Mouse (Mus musculus): ENCODE data around the gene Kank1. TPM values are rescaled to one million over a fixed set of nuclear protein-coding genes. Genes with fewer than 3 reads are reported as not detected.
A peak's percentile ranks its signal among the peaks of the same experiment; 100 is the strongest.

Kank1 gene
- total and polyA plus RNA-seq, 2 experiments = 31.7 to 33.6 TPM

DNA sequence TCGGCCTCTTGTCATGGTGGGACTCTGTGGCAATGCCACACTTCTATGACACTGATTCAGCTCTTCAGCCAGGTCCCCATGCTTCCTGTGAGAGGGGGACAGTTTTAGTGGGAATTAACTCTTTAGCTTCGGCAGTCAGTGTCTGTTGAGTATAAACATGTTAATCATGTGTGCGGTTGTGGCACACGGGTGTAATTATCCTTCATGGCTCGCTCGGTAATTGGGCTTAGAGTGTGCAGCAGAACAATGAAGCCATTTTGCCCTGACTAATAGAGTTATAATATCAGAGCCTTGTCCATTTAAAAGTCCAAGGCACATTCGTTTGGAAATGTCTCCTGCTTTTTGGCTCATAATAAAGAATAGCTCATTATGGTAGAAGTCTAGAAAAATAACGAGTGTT, 164.7 kb downstream of the Kank1 start:
- DNase-seq (ENCODE audit: extremely low read depth, low read depth, low spot score) = no peak
- H3K4me1 ChIP-seq (ENCODE audit: control insufficient read depth, insufficient read depth, low read length) = peaks cover 42% of the 10 kb centered on the region
- no peak overlapping the region for H3K9ac ChIP-seq (ENCODE audit: low read depth, low read length)
- H3K27me3 ChIP-seq (ENCODE audit: control insufficient read depth, insufficient read depth, low read length) = no peaks in the 10 kb centered on the region
- 90% methylated on average over 8 of the region's 8 CpGs for WGBS
- H3K27ac ChIP-seq (replicated peaks; ENCODE audit: insufficient read depth, low read depth, low read length) = no peak overlapping the region
- TF ChIP-seq CTCF (IDR thresholded peaks at IDR 0.05; ENCODE audit: low read depth, low read length) = no peak
- TF ChIP-seq POLR2A (IDR thresholded peaks at IDR 0.05; ENCODE audit: extremely low read depth, insufficient read depth, low read length) = no peak
- peaks cover 26% of the 10 kb centered on the region; the same call in 1 of the 2 replicates for H3K79me2 ChIP-seq (ENCODE audit: control insufficient read depth, insufficient read depth, low read length)
- no peak overlapping the region for H3K4me3 ChIP-seq (ENCODE audit: insufficient read depth, low read depth, low read length)
- no peaks in the 10 kb centered on the region for H3K36me3 ChIP-seq (ENCODE audit: control insufficient read depth, insufficient read depth, low read length)

DNA sequence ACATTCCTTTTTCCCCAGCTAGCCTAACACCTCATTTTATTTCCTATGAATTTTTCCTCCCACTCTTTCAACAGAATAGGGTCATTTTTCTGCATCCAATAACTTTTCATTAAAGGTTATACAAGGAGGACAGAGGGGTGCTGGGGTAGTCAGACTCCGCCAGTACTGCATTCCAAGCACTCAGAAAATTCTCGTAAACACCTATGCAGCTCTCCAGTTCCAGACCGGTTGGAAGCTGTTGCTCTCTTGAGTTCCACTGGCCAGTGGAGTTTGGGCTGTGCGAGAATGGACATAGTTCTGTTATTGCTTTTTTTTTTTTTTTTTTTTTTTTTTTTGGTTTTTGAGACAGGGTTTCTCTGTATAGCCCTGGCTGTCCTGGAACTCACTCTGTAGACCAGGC, 167.4 kb downstream of the Kank1 start:
- Histone ChIP-seq H3K4me3 (ENCODE audit: insufficient read depth, low read depth, low read length) (no peak overlapping the region), H3K27ac (replicated peaks; ENCODE audit: insufficient read depth, low read depth, low read length) (no peak overlapping the region), H3K4me1 (ENCODE audit: control insufficient read depth, insufficient read depth, low read length) (peaks cover 33% of the 10 kb centered on the region), H3K79me2 (ENCODE audit: control insufficient read depth, insufficient read depth, low read length) (peaks cover 20% of the 10 kb centered on the region), H3K27me3 (ENCODE audit: control insufficient read depth, insufficient read depth, low read length) (no peaks in the 10 kb centered on the region), H3K36me3 (ENCODE audit: control insufficient read depth, insufficient read depth, low read length) (peaks cover 4% of the 10 kb centered on the region), H3K9ac (ENCODE audit: low read depth, low read length) (no peak overlapping the region)
- no peak for DNase-seq (ENCODE audit: extremely low read depth, low read depth, low spot score)
- WGBS = 71% methylated on average over 4 of the region's 4 CpGs
- TF ChIP-seq POLR2A (IDR thresholded peaks at IDR 0.05; ENCODE audit: extremely low read depth, insufficient read depth, low read length) (no peak), CTCF (IDR thresholded peaks at IDR 0.05; ENCODE audit: low read depth, low read length) (no peak)

DNA sequence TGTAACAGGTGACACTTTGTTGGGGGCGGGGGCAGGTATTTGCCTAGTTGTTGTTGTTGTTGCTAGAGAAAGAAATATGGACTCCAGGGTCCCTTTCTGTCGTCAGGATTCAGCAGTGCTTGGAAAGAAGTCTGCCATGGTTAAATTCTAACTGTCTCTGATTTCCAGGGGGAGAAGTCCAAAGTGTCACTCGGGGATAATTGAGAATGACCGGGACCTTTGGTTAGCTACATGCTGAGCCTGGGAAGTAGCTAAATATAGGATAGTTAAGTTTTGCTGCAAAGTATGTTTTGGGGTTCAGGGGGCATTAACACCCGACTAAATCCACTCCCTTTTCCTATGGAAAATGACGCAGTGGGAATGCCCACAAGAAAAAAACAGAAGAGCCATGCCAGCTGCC, 169.2 kb downstream of the Kank1 start:
- peak overlapping the region; percentile 65 for H3K4me3 ChIP-seq (ENCODE audit: insufficient read depth, low read depth, low read length)
- H3K27ac ChIP-seq (replicated peaks; ENCODE audit: insufficient read depth, low read depth, low read length) = peak overlapping the region; percentile 97
- H3K36me3 ChIP-seq (ENCODE audit: control insufficient read depth, insufficient read depth, low read length) = peaks cover 14% of the 10 kb centered on the region
- peak overlapping the region; percentile 74 for H3K9ac ChIP-seq (ENCODE audit: low read depth, low read length)
- 18% methylated on average over 6 of the region's 6 CpGs for WGBS
- peaks cover 20% of the 10 kb centered on the region for H3K4me1 ChIP-seq (ENCODE audit: control insufficient read depth, insufficient read depth, low read length)
- DNase-seq (ENCODE audit: extremely low read depth, low read depth, low spot score) = peak; percentile 93
- TF ChIP-seq POLR2A (IDR thresholded peaks at IDR 0.05; ENCODE audit: extremely low read depth, insufficient read depth, low read length) = no peak
- no peak for TF ChIP-seq CTCF (IDR thresholded peaks at IDR 0.05; ENCODE audit: low read depth, low read length)
- no peaks in the 10 kb centered on the region for H3K27me3 ChIP-seq (ENCODE audit: control insufficient read depth, insufficient read depth, low read length)
- peaks cover 30% of the 10 kb centered on the region for H3K79me2 ChIP-seq (ENCODE audit: control insufficient read depth, insufficient read depth, low read length)

DNA sequence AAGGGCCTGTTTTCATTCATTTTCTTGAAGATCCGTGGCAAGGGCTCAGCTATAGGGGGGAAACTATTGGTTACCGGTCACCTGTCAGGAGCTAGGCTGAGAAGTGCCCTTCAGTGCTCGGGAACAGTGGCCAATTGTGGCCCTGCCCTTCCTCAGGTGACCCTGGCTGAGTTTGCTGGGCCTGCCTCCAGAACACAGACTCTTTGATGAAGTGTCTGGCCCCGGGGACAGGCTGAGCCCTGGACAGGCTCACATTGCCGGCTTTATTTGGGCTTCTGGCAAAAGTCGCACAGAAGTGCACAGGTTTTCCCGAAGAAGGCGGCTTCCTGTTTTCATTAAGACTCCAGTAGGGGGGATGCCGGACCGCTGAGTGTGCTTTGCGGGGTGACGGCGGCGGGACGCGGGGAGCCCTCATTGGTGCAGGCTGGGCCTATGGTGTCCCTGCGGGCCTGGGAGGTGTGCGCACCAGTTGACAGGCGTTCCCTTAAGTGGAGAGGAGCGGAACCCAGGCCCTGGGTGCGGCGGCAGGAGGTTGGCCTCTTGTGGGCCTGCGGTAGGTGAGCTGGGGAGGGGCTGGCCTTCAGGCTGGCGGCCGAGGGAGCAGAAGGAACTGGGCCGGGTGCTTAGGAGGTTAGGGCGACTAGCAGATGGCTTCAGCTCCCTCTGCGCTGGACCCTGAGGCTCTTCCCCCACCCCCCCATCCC, 169.9 kb downstream of the Kank1 start:
- Histone ChIP-seq H3K4me3 (ENCODE audit: insufficient read depth, low read depth, low read length) (peak overlapping the region; percentile 65), H3K36me3 (ENCODE audit: control insufficient read depth, insufficient read depth, low read length) (peaks cover 17% of the 10 kb centered on the region), H3K27ac (replicated peaks; ENCODE audit: insufficient read depth, low read depth, low read length) (peak overlapping the region; percentile 97), H3K79me2 (ENCODE audit: control insufficient read depth, insufficient read depth, low read length) (peaks cover 37% of the 10 kb centered on the region), H3K4me1 (ENCODE audit: control insufficient read depth, insufficient read depth, low read length) (peaks cover 20% of the 10 kb centered on the region), H3K27me3 (ENCODE audit: control insufficient read depth, insufficient read depth, low read length) (no peaks in the 10 kb centered on the region), H3K9ac (ENCODE audit: low read depth, low read length) (peak overlapping the region; percentile 74)
- no peak for TF ChIP-seq CTCF (IDR thresholded peaks at IDR 0.05; ENCODE audit: low read depth, low read length)
- peak; percentile 52; the same call in 1 of the 2 replicates for TF ChIP-seq POLR2A (IDR thresholded peaks at IDR 0.05; ENCODE audit: extremely low read depth, insufficient read depth, low read length)
- under 1% methylated on average over 28 of the region's 28 CpGs for WGBS
- peak; percentile 91 for DNase-seq (ENCODE audit: extremely low read depth, low read depth, low spot score)

DNA sequence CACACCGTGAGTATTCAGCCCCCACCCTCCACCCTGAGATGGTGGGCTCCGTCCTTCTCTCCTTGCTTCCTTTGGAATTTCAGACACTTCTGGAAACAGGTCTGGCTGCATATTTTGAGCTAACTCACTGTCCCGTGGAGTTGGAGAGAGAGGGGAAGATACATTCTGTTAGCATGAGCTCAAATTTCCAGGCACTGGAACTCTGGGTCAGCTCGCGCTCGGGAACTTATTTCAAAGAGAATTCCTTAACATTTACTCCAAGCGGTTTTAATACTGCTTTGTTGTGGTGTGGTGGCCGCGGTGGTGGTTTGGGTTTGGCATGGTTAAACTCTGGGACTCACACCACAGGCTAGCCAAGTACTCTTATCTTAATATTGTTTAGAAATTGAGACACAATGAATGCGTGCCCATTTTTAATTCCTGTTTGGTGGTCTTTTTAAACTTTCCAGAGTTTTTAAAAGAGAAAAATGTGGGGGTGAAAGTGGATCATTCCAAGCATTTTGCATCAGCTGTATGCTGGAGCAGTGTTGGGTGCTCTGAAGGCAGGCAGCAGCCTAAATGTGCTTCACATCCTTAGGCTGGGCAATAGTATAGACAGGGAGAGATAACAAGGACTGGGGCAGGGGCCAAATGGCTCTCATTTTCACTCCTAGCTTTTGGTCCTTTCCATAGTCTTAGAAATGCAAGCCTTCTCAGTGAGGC, 170.6 kb downstream of the Kank1 start:
- WGBS = 2% methylated on average over 10 of the region's 10 CpGs

More for the DNA sequence above, 170.6 kb downstream of the Kank1 start:
- peak overlapping the region; percentile 86 for H3K9ac ChIP-seq (ENCODE audit: low read depth, low read length)
- H3K27ac ChIP-seq (replicated peaks; ENCODE audit: insufficient read depth, low read depth, low read length) = peak overlapping the region; percentile 97
- H3K27me3 ChIP-seq (ENCODE audit: control insufficient read depth, insufficient read depth, low read length) = no peaks in the 10 kb centered on the region
- peaks cover 42% of the 10 kb centered on the region for H3K79me2 ChIP-seq (ENCODE audit: control insufficient read depth, insufficient read depth, low read length)
- DNase-seq (ENCODE audit: extremely low read depth, low read depth, low spot score) = no peak
- TF ChIP-seq CTCF (IDR thresholded peaks at IDR 0.05; ENCODE audit: low read depth, low read length) (no peak), POLR2A (IDR thresholded peaks at IDR 0.05; ENCODE audit: extremely low read depth, insufficient read depth, low read length) (no peak)
- peaks cover 19% of the 10 kb centered on the region for H3K4me1 ChIP-seq (ENCODE audit: control insufficient read depth, insufficient read depth, low read length)
- H3K36me3 ChIP-seq (ENCODE audit: control insufficient read depth, insufficient read depth, low read length) = peaks cover 22% of the 10 kb centered on the region
- peak overlapping the region; percentile 65 for H3K4me3 ChIP-seq (ENCODE audit: insufficient read depth, low read depth, low read length)
